Mouse (Mus musculus) olfactory bulb, adult 2 months (tissue): ENCODE measurements around the gene Olfr1231.

Experiments used
- CTCF ChIP-seq: fragments of 200-500 bp; IDR thresholded peaks from 2 replicates; pipeline ENCODE4 v1.5.1; 2012; ENCODE audit warnings: low read depth, mild to moderate bottlenecking, low read length, moderate library complexity; ENCODE audit not compliant: insufficient read depth
- POLR2A ChIP-seq: fragments of 200-500 bp; IDR thresholded peaks from 2 replicates; pipeline ENCODE4 v1.6.1; 2012; ENCODE audit warnings: mild to moderate bottlenecking, low read depth, low read length, moderate library complexity; ENCODE audit not compliant: insufficient read depth

GRCm38 (mm10) chr2:89297168-89297567, 9.7 kb downstream of the Olfr1231 start, which contains the start of gene Olfr1230:
- TF ChIP-seq POLR2A (no peak), CTCF (no peak)
